Mouse (Mus musculus) layer of hippocampus, adult 18-20 months (tissue): ENCODE measurements around the gene Itpr1. TPM values are rescaled to one million over a fixed set of nuclear protein-coding genes. Genes with fewer than 3 reads are reported as not detected.

Experiments used
- DNase-seq, 2 experiments: peaks; one replicate each; pipeline ENCODE4 v3.0.0; 2022; ENCODE audit warnings: low spot score in 2 of 2
- total RNA-seq, 2 experiments: library from RNA; stranded (reverse); gene quantifications; 2 replicates each; pipeline ENCODE4 v1.2.3; 2021

Itpr1 gene
- total RNA-seq, 2 experiments from 2014 or later, result 338 to 347 TPM

GRCm38 (mm10) chr6:108316951-108317350 lies 104.1 kb downstream of the Itpr1 start:
- no peak for DNase-seq

GRCm38 (mm10) chr6:108321653-108322052 lies 108.8 kb downstream of the Itpr1 start:
- DNase-seq, result peak in 1 of 2 experiments; percentile 73

GRCm38 (mm10) chr6:108324464-108325025 lies 111.6 kb downstream of the Itpr1 start:
- no peak for DNase-seq

- no peak for DNase-seq
Measured at GRCm38 (mm10) chr6:108325400-108325799, 112.5 kb downstream of the Itpr1 start.

GRCm38 (mm10) chr6:108325948-108326411 lies 113.1 kb downstream of the Itpr1 start:
- no peak for DNase-seq

- DNase-seq, result no peak
Measured at GRCm38 (mm10) chr6:108326751-108327161, 113.9 kb downstream of the Itpr1 start.

GRCm38 (mm10) chr6:108327561-108327960 lies 114.7 kb downstream of the Itpr1 start:
- DNase-seq, result no peak

GRCm38 (mm10) chr6:108328296-108328695 lies 115.4 kb downstream of the Itpr1 start:
- no peak for DNase-seq

GRCm38 (mm10) chr6:108330461-108330860 lies 117.6 kb downstream of the Itpr1 start:
- no peak for DNase-seq

- DNase-seq, result no peak
Measured at GRCm38 (mm10) chr6:108331268-108331667, 118.4 kb downstream of the Itpr1 start.

- DNase-seq, result no peak
Measured at GRCm38 (mm10) chr6:108334059-108334458, 121.2 kb downstream of the Itpr1 start.

GRCm38 (mm10) chr6:108335202-108335823 lies 122.4 kb downstream of the Itpr1 start:
- DNase-seq, result no peak

GRCm38 (mm10) chr6:108336506-108336905 lies 123.6 kb downstream of the Itpr1 start:
- DNase-seq, result no peak

GRCm38 (mm10) chr6:108337289-108337688 lies 124.4 kb downstream of the Itpr1 start:
- peak; percentile 37 to 63 for DNase-seq

GRCm38 (mm10) chr6:108338362-108338761 lies 125.5 kb downstream of the Itpr1 start:
- DNase-seq, result no peak

GRCm38 (mm10) chr6:108342989-108343388 lies 130.1 kb downstream of the Itpr1 start:
- no peak for DNase-seq

- DNase-seq, result no peak
Measured at GRCm38 (mm10) chr6:108343781-108344310, 130.9 kb downstream of the Itpr1 start.

GRCm38 (mm10) chr6:108350801-108351200 lies 137.9 kb downstream of the Itpr1 start:
- no peak for DNase-seq

- no peak for DNase-seq
Measured at GRCm38 (mm10) chr6:108351998-108352397, 139.1 kb downstream of the Itpr1 start.

GRCm38 (mm10) chr6:108367412-108367811 lies 154.5 kb downstream of the Itpr1 start:
- peak in 1 of 2 experiments; percentile 19 for DNase-seq

- no peak for DNase-seq
Measured at GRCm38 (mm10) chr6:108369031-108369430, 156.1 kb downstream of the Itpr1 start.

- no peak for DNase-seq
Measured at GRCm38 (mm10) chr6:108371347-108371893, 158.5 kb downstream of the Itpr1 start.
